Mouse (Mus musculus) natural killer cell, adult 2 months (primary cell): ENCODE data around the gene Sod3.

Experiments used
- DNase-seq, 2 experiments: peaks; one replicate each; pipeline ENCODE4 v3.0.0; 2022; ENCODE audit warnings: low spot score in 2 of 2

The Sod3 gene

DNA sequence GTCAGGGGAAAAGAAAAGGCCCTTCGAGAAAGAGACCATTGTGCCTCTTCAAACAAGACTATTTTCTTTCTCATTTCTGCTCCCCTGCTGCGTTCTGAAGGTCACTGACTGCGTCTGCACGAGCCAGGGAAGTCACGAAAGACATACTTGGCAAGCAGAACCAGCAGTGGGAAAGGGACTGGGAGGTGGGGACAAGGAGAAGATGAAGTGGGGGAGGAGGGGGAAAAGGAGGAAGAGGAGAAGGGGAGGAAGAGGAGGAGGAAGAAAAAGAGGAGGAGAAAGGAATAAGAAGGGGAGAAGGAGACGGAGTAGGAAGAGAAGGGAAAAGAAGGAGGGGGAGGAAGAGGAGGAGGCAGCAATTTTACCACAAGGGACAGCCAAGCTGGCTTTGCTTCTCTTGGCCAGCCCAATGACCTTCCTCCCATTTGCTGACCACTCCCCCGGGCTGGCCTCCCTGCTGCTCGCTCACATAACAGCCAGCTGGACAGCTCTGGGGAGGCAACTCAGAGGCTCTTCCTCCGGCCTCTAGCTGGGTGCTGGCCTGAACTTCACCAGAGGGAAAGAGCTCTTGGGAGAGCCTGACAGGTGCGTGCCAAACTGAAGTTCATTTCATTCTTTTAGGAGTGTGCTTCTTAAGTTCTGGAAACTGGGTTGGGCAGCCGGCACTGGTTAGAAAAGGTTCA, at the start of gene Sod3:
TSS of gene Sod3 (plus strand) at position 324 of the 683 bp plus-strand sequence.
- no peak for DNase-seq

DNA sequence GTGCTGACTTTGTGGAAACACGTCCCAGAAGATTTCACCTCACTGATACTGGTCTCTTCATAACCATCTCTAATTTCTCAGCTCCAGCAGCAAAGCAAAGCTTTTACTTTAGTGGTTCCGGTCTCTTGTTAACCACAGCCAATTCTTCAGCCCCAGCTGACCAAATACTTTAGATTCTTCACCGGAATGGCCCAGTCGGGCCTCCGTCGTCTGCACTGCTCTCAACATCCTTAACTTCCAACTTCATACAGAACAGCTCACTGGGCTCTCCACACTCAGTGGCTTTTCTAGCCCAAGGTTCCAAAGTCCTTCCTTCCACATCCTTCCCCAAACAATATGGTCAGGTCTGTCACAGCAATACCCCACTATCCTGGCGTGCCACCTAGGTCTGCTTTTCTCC, 46.7 kb upstream of the Sod3 start:
- DNase-seq, result no peak

DNA sequence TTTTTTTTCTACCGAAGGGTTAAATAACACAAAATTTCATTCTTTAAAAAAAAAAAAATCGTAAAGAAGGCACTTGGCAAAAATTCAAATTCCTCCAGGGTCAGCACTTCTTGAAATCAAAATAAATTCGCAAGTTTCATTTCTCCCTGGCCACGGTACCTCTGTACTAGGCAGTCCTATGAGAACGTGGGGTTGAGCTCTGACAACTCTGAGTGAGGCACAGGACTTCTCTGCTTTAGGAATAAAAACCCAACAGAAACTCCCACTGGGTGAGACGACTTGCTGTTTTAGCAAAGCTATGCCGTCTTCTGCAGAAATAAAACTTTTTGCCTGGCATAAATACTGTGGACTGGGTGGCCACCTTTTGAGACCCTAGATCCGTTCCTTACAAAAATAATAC, 44.1 kb upstream of the Sod3 start:
- no peak for DNase-seq

DNA sequence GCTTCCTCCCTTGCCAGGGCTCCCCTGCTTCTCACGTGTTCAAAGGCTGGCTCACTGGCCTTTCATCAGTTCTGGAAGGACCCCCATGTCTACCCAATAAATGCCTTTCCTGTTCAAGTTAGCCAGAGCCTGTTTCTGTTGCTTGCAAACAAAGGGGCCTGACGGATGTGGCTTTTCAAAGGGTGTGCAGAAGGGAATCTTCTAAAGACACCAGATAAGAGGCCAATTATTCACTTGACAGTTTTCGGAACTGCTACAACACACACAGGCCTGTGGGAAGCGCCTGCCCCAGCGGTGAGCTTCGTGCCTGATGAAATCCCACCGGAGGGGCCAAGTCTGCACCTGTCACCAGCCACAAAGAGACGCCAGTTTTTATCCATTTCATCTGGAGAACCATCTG, 31.5 kb upstream of the Sod3 start:
- DNase-seq, result no peak

DNA sequence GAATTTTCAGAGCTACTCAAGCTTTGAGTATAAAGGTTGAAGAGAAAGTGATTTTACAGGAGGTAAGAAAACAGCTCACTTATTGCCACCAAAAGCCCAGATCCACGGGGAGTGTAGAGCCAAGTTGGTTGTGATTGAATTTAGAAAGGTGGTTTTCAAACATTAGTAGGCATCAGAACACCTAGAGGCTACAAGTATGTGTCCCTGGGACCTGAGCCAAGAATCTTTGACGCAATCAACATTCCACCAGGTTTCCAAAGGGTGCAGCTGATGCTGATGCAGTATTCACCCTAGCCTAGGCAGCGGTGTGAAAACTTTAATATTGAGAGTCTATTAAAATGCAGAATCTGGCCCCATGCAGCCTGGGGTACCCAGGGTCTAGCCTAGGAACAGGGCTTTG, 28.0 kb upstream of the Sod3 start:
- DNase-seq, result no peak

DNA sequence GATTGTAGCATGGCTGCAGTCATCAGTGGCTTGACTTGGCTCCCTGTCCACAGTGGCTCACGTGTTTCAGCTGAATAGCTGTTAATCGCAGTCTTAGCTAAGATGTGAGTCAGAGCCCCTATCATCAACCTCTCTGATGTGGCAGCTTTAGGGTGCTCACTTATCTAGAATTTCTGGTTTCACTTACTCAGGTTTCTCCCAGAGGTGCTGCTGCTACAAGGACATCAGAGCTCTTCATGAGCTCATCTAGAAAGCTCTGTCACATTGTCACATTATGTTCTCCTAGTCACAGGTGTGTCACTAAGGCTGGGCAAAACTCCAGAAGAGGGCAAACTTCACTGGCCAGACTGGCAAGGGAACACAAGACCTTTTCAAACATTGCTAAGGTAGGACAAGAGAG, 24.5 kb upstream of the Sod3 start:
- no peak for DNase-seq

DNA sequence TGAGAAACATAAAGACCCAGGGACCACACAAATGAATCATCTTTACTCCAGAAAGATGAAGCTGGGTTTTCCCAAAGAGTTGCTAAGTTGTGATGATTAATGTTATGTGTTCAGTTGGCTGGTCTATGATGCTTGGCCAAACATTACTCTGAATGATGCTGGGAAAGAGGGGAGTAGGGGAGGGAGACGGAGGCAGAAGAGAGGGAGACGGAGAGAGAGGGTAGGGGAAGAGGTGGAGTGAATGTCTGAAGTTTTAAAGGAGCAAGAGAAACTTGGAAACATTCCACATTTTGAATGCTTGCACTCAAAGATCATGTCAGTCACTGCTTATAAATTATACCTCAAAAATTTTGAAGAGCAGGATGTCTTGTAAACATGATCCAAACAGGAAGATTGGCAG, 16.7 kb upstream of the Sod3 start:
- DNase-seq, result no peak

DNA sequence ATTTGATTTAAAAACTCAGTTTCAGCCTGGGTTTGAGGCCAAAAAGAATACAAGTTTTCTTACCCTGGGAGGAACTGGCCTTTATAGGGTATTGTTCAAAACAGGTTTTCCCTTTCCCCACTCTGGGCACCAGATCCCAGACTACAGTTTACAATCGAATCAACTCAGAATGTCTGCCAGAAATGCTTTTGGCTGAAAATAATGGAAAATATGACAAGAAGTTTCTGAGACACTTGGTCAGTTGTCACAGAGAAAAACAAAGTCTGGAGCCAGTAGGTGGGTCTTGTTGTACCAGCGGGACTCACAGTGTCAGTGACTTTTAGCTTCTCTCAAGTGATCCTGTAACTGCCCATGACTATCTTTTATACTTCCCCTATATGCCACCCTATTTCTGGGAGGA, 13.1 kb upstream of the Sod3 start:
- no peak for DNase-seq

DNA sequence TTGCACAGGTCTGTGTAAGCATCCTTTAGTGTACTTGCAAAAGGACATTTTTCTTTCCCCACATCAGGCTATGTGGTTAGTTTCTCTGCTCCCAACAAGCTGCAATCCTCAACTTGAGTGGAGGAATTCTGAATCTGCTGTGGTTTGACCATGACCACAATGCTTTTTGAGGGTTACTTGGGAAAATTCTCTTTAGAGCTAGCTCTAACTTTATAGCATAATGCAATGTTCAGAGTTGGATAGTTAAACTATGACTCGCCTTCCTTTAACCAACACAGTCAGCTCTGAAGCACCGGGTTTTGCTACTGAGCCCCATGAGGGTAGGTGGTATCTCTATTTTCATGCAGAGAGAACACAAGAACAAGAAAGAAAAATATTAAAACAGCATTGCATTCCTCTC, 12.0 kb upstream of the Sod3 start:
- DNase-seq, result no peak

DNA sequence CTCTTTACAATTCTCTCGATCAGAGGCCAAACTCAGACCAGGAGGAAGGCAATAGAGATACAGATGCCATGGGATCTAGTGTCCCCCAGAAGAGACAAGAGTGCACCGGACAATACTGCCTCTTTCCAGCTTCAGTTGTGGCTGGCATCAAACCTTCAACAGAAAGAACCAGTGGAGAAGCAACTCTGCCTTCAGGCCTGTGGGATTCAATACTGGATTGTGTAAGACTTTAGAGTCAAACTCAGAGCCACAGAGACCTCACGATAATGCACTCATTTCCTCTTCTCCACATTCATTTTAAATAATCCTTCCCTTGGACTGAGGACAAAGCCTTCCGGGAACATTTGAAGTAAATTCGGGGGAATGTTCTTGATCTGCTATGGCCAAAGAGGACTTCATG, 10.9 kb upstream of the Sod3 start:
- no peak for DNase-seq

DNA sequence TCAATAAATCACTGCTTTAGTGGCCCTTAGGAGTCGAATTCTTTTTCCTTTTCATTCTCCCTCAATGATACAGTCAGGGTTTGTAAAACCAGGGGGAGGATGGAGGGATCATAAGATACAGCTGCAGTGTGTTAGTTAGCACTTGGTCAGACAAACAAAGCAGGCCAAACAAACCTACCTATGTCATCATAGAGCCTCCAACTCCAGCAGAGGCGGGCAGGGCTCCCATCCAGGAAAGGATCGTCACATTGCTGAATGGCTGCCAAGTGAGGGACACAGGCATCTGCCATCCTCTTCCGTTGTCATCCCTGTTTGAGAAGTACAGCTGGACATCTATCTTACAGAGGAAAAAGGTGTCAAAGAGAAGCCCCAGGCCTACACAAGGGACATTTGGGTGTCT, 9.2 kb upstream of the Sod3 start:
- no peak for DNase-seq

DNA sequence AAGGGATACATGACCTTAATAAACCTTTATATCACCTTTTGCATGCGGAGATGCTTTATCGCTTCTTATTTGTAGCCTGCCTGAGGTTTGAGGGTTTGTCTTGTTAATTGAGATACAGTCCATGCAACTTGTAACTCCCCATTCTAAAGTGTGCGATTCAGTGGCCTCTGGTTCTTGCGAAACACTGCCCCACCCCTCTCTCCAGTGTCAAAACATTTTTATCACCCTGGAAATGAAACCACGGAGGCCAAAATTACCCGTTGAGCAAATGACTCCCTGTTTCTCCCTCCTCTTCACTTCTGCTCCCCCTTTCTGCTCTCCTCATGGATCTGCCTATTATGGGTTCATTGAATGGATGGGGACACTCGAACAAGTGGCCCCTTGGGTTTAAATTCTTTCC, 8.0 kb upstream of the Sod3 start:
- DNase-seq, result no peak

DNA sequence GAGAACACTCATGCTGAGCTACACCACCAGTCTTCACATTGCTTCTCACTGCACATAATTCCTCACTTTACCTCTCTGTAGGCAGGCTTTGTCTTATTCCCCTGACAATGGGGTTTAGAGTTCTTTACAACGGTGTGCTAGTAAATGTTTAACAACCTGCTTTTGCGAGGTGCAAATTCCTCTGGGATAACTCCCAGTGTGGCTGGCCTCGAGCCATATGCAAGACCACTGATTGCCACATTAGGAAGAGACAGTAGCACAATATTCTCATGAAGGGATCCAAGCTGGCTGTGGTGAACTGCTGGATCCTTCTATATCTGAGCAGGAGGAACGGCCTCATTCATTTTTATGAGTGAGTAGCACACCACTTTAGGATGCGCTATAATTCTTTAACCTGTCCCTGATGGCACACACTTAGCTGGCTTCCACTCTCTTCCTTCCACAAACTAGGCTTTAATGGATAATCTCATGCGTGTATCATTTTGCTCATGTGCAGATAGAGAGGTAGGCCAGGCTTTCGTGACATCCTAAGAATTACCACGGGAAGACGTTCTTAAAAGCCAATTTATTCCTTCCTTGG, 6.3 kb upstream of the Sod3 start:
- no peak for DNase-seq

DNA sequence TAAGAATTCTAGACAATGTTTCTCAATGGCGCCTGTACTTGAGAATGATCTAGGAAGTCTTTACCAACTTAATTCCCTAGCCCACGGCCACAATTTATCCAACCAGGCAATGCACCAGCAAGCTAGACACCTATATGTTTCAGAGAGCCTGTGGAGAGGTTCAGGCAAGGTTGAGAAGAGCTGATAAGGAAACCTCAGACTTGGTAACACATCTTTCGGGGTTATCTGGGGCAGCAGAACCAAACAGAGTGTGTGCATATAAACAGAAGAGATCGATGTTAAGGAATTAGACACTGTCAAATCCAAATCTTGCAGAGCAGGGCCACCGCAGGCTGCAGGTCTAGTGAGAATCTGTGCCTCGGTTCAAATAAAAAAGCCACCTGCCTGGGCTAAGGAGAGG, 5.5 kb upstream of the Sod3 start:
- no peak for DNase-seq

DNA sequence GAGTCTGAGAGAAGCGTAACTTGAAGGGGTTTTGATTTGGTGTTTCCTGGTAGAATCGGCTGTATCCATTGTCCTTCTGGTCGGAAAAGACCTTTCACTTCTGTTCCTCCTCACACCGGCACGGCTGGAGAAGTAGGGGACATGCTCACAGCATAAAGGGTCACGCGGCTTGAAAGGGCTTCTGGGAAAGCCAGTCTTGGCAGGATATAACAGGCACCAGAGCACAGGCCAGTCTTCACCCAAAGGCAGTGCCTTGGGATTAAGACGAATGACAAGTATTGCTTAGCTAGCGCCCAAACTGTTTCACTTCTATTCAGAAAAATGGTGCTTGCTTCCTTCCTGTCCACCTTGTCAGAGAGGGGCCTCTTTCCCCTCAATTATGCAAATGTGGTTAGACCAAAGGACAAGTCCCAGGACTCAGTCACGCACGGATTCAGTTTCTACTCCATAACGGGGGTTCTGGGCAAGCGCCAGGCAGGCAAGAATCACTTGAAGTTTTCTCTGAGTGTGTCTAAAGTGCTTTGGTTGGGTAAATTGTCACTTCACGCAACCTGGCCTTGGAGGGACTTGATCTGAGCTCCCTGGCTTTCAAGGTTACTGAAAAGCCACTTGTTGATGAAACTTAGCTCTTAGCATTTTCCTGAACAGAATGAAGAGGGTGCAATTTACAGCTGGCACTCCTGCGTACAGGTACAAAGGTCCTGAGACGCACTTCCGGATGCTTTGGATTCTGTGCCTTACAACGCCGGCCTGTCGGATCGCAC, 3.1 kb upstream of the Sod3 start:
- DNase-seq, result no peak

DNA sequence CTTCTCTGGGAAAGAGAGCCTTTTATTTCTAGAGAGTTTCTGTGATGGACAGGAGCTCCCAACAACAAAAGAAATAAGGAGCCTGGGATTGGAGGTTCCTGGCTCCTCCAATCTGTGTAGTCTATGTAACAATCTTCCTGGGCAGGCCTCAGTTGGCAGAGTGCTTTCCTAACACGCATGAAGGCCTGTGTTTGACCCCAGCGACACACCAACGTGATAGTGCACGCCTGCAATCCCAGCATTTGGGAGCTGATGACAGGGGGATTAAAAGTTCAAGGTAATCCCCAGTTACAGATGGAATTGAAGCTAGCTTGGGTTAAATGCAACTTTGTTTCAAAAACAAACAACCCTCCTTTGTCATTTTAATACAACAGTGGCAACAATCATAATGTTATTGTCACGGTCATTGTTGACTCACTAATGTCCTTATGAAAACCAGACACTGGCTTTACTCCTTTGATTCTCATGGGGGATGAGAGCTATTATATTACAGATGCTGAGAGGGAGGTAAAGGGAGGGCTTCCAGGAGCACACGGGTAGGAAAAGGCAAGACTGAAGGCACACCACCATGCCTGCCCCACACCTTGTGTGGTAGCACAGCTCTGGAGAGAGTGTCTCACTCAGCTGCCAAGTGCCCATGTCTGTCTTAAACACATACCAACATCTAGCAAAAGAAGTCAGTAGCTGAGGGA, 669 bp upstream of the Sod3 start:
- no peak for DNase-seq

DNA sequence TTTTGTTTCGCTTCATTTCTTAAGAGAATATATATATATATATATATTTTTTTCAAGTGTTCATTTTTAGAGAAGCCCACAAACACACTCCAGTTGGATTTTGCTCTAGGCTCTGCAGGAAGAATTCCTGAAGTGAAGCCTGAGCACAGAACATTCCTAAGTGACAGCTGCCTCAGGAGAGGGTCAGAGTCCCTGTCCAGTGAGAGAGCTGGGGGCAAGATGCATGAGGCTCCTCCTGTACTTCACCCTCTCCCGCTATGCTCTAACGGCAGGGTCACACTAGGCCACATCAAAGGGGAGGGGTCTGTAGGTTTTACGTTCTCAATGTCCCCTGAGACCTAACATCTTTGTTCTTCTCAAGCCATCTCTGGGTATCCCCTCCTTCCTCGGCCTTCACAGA, 930 bp downstream of the Sod3 start:
- no peak for DNase-seq

DNA sequence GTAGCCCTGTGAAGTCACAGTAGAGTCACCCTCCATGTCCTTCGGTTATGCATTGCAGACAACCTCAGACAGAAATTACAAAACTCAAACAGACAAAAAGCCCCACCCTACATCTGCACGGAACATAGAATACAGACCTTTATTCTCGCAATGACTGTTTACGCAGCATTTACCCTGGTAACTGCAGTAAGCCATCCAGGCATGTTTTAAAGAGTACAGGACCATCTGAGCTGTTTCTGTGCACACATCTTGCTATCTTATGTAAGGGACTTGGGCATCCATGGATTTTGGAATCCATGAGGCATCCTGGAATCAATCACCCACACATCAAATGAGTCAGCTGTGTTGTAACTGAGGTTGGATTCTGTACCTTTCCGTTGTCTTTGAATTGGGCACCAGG, 2.3 kb downstream of the Sod3 start:
- DNase-seq, result no peak

DNA sequence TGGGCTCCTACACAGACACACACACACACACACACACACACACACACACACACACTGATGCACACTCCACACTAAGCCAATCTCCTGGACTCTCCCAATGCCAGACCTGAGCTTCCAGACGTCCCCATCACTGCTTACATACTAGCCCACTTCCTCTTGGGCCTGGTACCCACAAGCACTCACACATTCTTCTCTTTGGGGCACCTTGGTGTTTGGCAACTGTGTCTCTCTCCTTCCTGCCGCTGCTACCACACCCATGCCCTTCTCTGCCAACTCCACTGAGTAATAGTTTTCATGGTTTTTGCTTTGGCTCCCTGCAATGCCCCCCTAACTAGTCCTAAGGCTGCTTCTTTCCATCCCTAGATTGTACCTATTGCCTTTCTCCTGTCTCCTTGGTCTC, 3.1 kb downstream of the Sod3 start:
- no peak for DNase-seq

DNA sequence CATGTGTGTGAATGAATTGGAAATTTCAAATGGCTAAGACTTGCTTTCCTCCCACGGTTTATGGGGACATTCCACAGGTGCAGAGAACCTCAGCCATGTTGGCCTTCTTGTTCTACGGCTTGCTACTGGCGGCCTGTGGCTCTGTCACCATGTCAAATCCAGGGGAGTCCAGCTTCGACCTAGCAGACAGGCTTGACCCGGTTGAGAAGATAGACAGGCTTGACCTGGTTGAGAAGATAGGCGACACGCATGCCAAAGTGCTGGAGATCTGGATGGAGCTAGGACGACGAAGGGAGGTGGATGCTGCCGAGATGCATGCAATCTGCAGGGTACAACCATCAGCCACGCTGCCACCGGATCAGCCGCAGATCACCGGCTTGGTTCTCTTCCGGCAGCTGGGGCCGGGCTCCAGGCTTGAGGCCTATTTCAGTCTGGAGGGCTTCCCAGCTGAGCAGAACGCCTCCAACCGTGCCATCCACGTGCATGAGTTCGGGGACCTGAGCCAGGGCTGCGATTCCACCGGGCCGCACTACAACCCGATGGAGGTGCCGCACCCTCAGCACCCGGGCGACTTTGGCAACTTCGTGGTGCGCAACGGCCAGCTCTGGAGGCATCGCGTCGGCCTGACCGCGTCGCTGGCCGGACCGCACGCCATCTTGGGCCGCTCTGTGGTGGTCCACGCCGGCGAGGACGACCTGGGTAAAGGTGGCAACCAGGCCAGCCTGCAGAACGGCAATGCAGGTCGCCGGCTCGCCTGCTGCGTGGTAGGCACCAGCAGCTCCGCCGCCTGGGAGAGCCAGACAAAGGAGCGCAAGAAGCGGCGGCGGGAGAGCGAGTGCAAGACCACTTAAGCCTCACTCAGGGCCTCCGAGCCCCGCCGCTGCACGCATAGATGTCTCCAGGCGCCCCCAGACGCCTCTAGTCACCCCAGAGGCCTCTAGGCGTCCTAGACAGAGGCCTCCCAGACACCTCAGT, 4.6 kb downstream of the Sod3 start:
- no peak for DNase-seq

DNA sequence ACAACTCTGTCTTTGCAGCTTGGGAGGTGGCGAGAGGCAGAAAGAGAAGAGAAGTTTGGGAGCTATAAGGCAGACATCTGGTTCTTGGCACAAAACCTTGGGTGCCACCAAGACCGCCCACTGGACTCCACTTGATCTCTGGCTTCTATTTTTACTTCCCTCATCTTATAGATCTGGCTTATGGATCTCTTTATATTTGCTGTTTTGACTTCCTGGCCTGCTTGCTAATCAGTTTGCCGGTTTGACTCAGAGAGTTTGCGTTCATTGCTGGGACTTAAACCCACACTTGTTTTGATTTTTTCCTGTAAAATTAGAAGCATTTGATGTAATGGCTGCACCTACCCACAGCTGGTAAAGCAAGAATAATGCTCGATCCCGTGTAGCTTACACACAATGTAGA, 7.3 kb downstream of the Sod3 start:
- no peak for DNase-seq

DNA sequence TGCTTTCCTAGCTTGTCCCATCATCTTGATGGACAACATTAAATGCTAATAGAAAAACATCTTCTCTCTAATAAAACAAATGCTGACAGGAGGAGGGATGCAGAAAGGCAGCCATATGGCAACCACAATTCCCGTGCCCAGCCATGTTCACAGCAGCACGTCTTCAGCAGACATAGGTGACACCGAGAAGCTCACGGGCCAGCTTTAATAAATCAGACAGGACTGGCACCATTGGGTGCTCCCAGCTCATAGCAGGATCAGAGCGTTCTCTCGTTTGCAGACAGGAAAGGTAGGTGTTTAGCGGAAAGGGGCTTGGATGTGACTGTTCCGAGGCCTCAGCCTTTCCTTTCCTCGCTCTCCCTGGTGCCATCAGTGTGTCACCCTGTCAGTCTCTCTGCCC, 12.3 kb downstream of the Sod3 start:
- DNase-seq, result no peak
